ENCODE assay signal across 8 mouse cellular contexts in the genomic region with DNA sequence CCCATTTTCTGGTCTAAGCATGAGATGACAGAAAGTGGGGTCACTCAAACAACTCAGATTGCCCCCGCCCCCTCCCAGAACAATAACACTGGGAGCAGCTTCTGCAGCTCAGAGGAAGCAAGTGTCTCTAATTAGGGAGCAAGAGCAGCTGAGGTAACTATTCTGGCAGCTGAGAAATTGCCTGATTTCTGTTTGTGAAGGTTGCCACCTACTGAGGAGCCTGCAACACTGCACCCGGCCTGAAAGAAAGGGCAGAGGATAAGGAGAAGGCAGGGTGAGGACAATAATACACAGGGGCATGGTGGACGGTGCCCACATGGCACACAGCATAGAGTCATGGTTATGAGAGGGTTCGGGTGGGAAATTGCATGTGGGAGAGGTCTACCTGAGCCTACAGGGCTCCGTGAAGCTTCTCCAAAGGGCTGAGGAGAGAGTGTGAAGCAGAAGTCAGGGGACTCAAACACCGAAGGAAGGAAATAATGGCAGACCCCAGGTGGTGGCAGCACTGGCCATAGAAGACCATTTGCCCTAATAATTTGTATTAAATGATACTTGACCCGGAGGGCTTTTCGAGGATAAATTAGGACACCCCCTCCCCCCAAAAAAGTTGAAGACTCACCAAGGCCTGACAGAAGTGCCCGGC.
A peak's percentile ranks its signal among the peaks of the same experiment; 100 is the strongest.
DNase-seq lines count a peak whose midpoint lies in the region; ATAC-seq lines count a peak whose summit lies in the region.

No protein-coding gene starts in this region.

- H3K9ac ChIP-seq in midbrain, embryonic 14.5 days (replicated peaks; ENCODE audit: low read length) = no peak overlapping the region

- H3K27me3 ChIP-seq in midbrain, embryonic 14.5 days (ENCODE audit: control insufficient read depth, insufficient read depth, low read length) = no peaks in the 10 kb centered on the region

- H3K4me2 ChIP-seq in midbrain, embryonic 14.5 days (ENCODE audit: low read length) = no peak overlapping the region

- WGBS in midbrain, embryonic 14.5 days = 43% methylated on average over 9 of the region's 9 CpGs

- peak; percentile 86 for ATAC-seq in midbrain, embryonic 14.5 days (ENCODE audit: low FRiP score, low TSS enrichment)

- no peak overlapping the region for H3K4me3 ChIP-seq in midbrain, embryonic 14.5 days (replicated peaks; ENCODE audit: low read depth, low read length)

- no peaks in the 10 kb centered on the region for H3K36me3 ChIP-seq in midbrain, embryonic 14.5 days (ENCODE audit: control insufficient read depth, insufficient read depth, low read length)

- no peaks in the 10 kb centered on the region for H3K4me1 ChIP-seq in midbrain, embryonic 14.5 days (ENCODE audit: control insufficient read depth, insufficient read depth, low read length)

- intact Hi-C loops in left cerebral cortex, postnatal 14 days (cut with DNase I) = loop anchor here (5.0 to 10.0 kb wide), 3 partner anchors 251 to 539 kb away; no protein-coding TSS in a partner anchor

- no peak overlapping the region for H3K27ac ChIP-seq in midbrain, embryonic 14.5 days (replicated peaks; ENCODE audit: low read depth, low read length)

- no peaks in the 10 kb centered on the region for H3K9me3 ChIP-seq in midbrain, embryonic 14.5 days (ENCODE audit: control insufficient read depth, low read length)

- DNase-seq in urinary bladder, postnatal 25 days (ENCODE audit: low spot score) = peak; percentile 9
- no peak for DNase-seq in urinary bladder, adult 2 months (ENCODE audit: low spot score)
- DNase-seq in embryo, embryonic 9.5 days (ENCODE audit: extremely low spot score) = peak; percentile 78
- DNase-seq in gonadal fat pad, adult 2 months (ENCODE audit: low read depth) = peak; percentile 10
- peak; percentile 15 for DNase-seq in kidney, adult 11 months
- DNase-seq in left cerebral cortex, postnatal 14 days (ENCODE audit: low spot score in 2 of 2) = peak; percentile 80 to 85
- peak; percentile 88 for DNase-seq in midbrain, embryonic 14.5 days
- peak; percentile 65 for DNase-seq in telencephalon, adult 2 months (ENCODE audit: low read depth, low spot score)
